Mouse (Mus musculus): ENCODE measurements around the gene Serpina5.
"Not testable (repeated sequence)": the region's sequence is repeated elsewhere in the genome, so short reads cannot be mapped to it uniquely, and the experiment has no call there.

Gene Serpina5

GRCm38 (mm10) chr12:104100768-104101167 lies at the start of gene Serpina5:
Serpina5 (plus strand) TSS chr12:104101113.
- DNase-seq, result no peak

GRCm38 (mm10) chr12:104053995-104054394 lies 46.9 kb upstream of the Serpina5 start:
- DNase-seq, result no peak

- no peak for DNase-seq
These were observed 45.2 kb upstream of the Serpina5 start for GRCm38 (mm10) chr12:104055755-104056154.

- DNase-seq, result peak; percentile 43 to 47
These were observed 43.9 kb upstream of the Serpina5 start for GRCm38 (mm10) chr12:104057050-104057449.

GRCm38 (mm10) chr12:104057531-104057930 lies 43.4 kb upstream of the Serpina5 start:
- peak in 1 of 2 experiments; percentile 3 for DNase-seq

- DNase-seq, result no peak
These were observed 40.8 kb upstream of the Serpina5 start for GRCm38 (mm10) chr12:104060126-104060525.

GRCm38 (mm10) chr12:104061862-104062261 lies 39.1 kb upstream of the Serpina5 start:
- DNase-seq, result no peak

GRCm38 (mm10) chr12:104064532-104064931 lies 36.4 kb upstream of the Serpina5 start:
- no peak for DNase-seq

- no peak for DNase-seq
These were observed 35.9 kb upstream of the Serpina5 start for GRCm38 (mm10) chr12:104064996-104065395.

- peak; percentile 44 to 45 for DNase-seq
These were observed 34.7 kb upstream of the Serpina5 start for GRCm38 (mm10) chr12:104066241-104066640.

- peak; percentile 28 for DNase-seq
These were observed 33.4 kb upstream of the Serpina5 start for GRCm38 (mm10) chr12:104067549-104067948.

GRCm38 (mm10) chr12:104069620-104070019 lies 31.3 kb upstream of the Serpina5 start:
- peak; percentile 72 to 73 for DNase-seq

- DNase-seq, result no peak
These were observed 29.2 kb upstream of the Serpina5 start for GRCm38 (mm10) chr12:104071708-104072107.

GRCm38 (mm10) chr12:104072286-104072685 lies 28.6 kb upstream of the Serpina5 start:
- DNase-seq, result no peak

GRCm38 (mm10) chr12:104090119-104090518 lies 10.8 kb upstream of the Serpina5 start:
- DNase-seq, result no peak

- DNase-seq, result no peak
These were observed 9.6 kb upstream of the Serpina5 start for GRCm38 (mm10) chr12:104091303-104091702.

GRCm38 (mm10) chr12:104105847-104106246 lies 4.9 kb downstream of the Serpina5 start:
- DNase-seq, result no peak

GRCm38 (mm10) chr12:104106919-104107318 lies 6.0 kb downstream of the Serpina5 start:
- no peak for DNase-seq

- DNase-seq, result no peak
These were observed 7.6 kb downstream of the Serpina5 start for GRCm38 (mm10) chr12:104108507-104108906.

- DNase-seq, result not testable (repeated sequence)
These were observed 11.4 kb downstream of the Serpina5 start, which contains the start of gene Serpina3a for GRCm38 (mm10) chr12:104112333-104112732. Serpina3a (plus strand) TSS chr12:104112724.

GRCm38 (mm10) chr12:104114921-104115579 lies 14.1 kb downstream of the Serpina5 start:
- DNase-seq, result no peak

GRCm38 (mm10) chr12:104123097-104123496 lies 22.2 kb downstream of the Serpina5 start:
- no peak for DNase-seq

- DNase-seq, result no peak
These were observed 23.1 kb downstream of the Serpina5 start for GRCm38 (mm10) chr12:104123996-104124395.

GRCm38 (mm10) chr12:104125021-104125560 lies 24.2 kb downstream of the Serpina5 start:
- no peak for DNase-seq

GRCm38 (mm10) chr12:104127696-104128095 lies 26.8 kb downstream of the Serpina5 start, which contains the start of gene Serpina3b:
Serpina3b (plus strand) TSS chr12:104127996.
- no peak for DNase-seq
